In genomic region chr19:57136228-57136627, GRCm38 (mm10) we compare ENCODE assay signal across 8 mouse cellular contexts.
A peak's percentile ranks its signal among the peaks of the same experiment; 100 is the strongest.
DNase-seq lines count a peak whose midpoint lies in the region; ATAC-seq and TF ChIP-seq lines count a peak whose summit lies in the region.

No protein-coding gene starts in this region.

- H3K27me3 ChIP-seq in intestine, embryonic 14.5 days (replicated peaks; ENCODE audit: control insufficient read depth, insufficient read depth, low read length), result no peaks in the 10 kb centered on the region
- no peaks in the 10 kb centered on the region for H3K27me3 ChIP-seq in intestine, embryonic 15.5 days (replicated peaks)
- no peaks in the 10 kb centered on the region for H3K27me3 ChIP-seq in heart, adult 2 months (ENCODE audit: control insufficient read depth, insufficient read depth, low read length)
- H3K27me3 ChIP-seq in midbrain, embryonic 11.5 days (ENCODE audit: control insufficient read depth, insufficient read depth, low read length), result no peaks in the 10 kb centered on the region
- no peaks in the 10 kb centered on the region for H3K27me3 ChIP-seq in splenic B cell, adult 2 months (ENCODE audit: control insufficient read depth, insufficient read depth, low read length, poor library complexity, severe bottlenecking)

- no peaks in the 10 kb centered on the region for H3K9me3 ChIP-seq in intestine, embryonic 14.5 days (ENCODE audit: control insufficient read depth, low read length)
- H3K9me3 ChIP-seq in intestine, embryonic 15.5 days, result no peaks in the 10 kb centered on the region
- H3K9me3 ChIP-seq in midbrain, embryonic 11.5 days (ENCODE audit: control insufficient read depth, low read length), result no peaks in the 10 kb centered on the region

- no peak for ATAC-seq in intestine, embryonic 14.5 days (replicated peaks; ENCODE audit: low FRiP score, low TSS enrichment, low read depth)
- no peak for ATAC-seq in intestine, embryonic 15.5 days
- ATAC-seq in common myeloid progenitor, adult 5-6 weeks (replicated peaks; ENCODE audit: low read depth, poor library complexity, severe bottlenecking), result peak; percentile 59
- ATAC-seq in midbrain, embryonic 11.5 days (ENCODE audit: low FRiP score), result peak; percentile 47; the same call in 1 of the 2 replicates

- TF ChIP-seq EP300 in heart, adult 2 months (IDR thresholded peaks at IDR 0.05; ENCODE audit: insufficient read depth, low read depth, low read length), result 0 out of 2 replicates have a peak, but pooled peaks have one; percentile 31

- peak; percentile 74 for DNase-seq in intestine, embryonic 14.5 days (ENCODE audit: low spot score)
- DNase-seq in ZHBTc4 (ENCODE audit: low read depth, low spot score), result peak; percentile 70
- DNase-seq in heart, adult 2 months, result peak; percentile 61 to 68
- peak; percentile 77 to 84 for DNase-seq in kidney, postnatal 4 days
- peak; percentile 97 for DNase-seq in midbrain, embryonic 11.5 days (ENCODE audit: low spot score, missing footprints)
- DNase-seq in splenic B cell, adult 2 months (ENCODE audit: low read depth, low spot score), result peak; percentile 92

- H3K79me2 ChIP-seq in heart, adult 2 months (replicated peaks; ENCODE audit: control insufficient read depth, insufficient read depth, low read length), result 0 out of 2 replicates have a peak, but pooled peaks cover 2% of the 10 kb centered on the region

- peaks cover 12% of the 10 kb centered on the region for H3K4me1 ChIP-seq in intestine, embryonic 14.5 days (replicated peaks; ENCODE audit: control insufficient read depth, insufficient read depth, low read length)
- peaks cover 16% of the 10 kb centered on the region for H3K4me1 ChIP-seq in intestine, embryonic 15.5 days (replicated peaks)
- peaks cover 13% of the 10 kb centered on the region for H3K4me1 ChIP-seq in heart, adult 2 months (ENCODE audit: control insufficient read depth, insufficient read depth, low read length)
- no peaks in the 10 kb centered on the region; the same call in 1 of the 2 replicates for H3K4me1 ChIP-seq in midbrain, embryonic 11.5 days (ENCODE audit: control insufficient read depth, insufficient read depth, low read length)

- H3K4me3 ChIP-seq in intestine, embryonic 14.5 days (ENCODE audit: low read depth, low read length), result no peak overlapping the region
- no peak overlapping the region for H3K4me3 ChIP-seq in intestine, embryonic 15.5 days (replicated peaks)
- H3K4me3 ChIP-seq in heart, adult 2 months, result no peak overlapping the region
- no peak overlapping the region for H3K4me3 ChIP-seq in midbrain, embryonic 11.5 days (ENCODE audit: low read depth, low read length)

- intact Hi-C loops in heart, adult 2 months (cut with DNase I), result loop anchor here (1.0 to 5.0 kb wide), 2 partner anchors 70 to 214 kb away; no protein-coding TSS in a partner anchor

- peak; percentile 83 for TF ChIP-seq CTCF in heart, adult 2 months (IDR thresholded peaks at IDR 0.05)

- no peaks in the 10 kb centered on the region for H3K36me3 ChIP-seq in intestine, embryonic 14.5 days (ENCODE audit: control insufficient read depth, insufficient read depth, low read length)
- no peaks in the 10 kb centered on the region for H3K36me3 ChIP-seq in intestine, embryonic 15.5 days
- H3K36me3 ChIP-seq in heart, adult 2 months (ENCODE audit: control insufficient read depth, insufficient read depth, low read length), result peaks cover under 1% of the 10 kb centered on the region; the same call in 1 of the 2 replicates
- H3K36me3 ChIP-seq in midbrain, embryonic 11.5 days (ENCODE audit: control insufficient read depth, insufficient read depth, low read length), result no peaks in the 10 kb centered on the region
- no peaks in the 10 kb centered on the region for H3K36me3 ChIP-seq in splenic B cell, adult 2 months (ENCODE audit: control insufficient read depth, insufficient read depth, low read length, poor library complexity, severe bottlenecking)

- WGBS in intestine, embryonic 14.5 days, result 52% methylated on average over 7 of the region's 7 CpGs
- WGBS in intestine, embryonic 15.5 days, result 58% methylated on average over 7 of the region's 7 CpGs
- 58% methylated on average over 7 of the region's 7 CpGs for WGBS in heart, adult 2 months
- 35% methylated on average over 7 of the region's 7 CpGs for WGBS in midbrain, embryonic 11.5 days

- no peak for TF ChIP-seq POLR2A in heart, adult 2 months (IDR thresholded peaks at IDR 0.05; ENCODE audit: insufficient read depth, low read depth, low read length)

- H3K9ac ChIP-seq in intestine, embryonic 14.5 days (ENCODE audit: low read length), result no peak overlapping the region
- no peak overlapping the region for H3K9ac ChIP-seq in intestine, embryonic 15.5 days
- H3K9ac ChIP-seq in heart, adult 2 months (ENCODE audit: low read depth, low read length), result no peak overlapping the region
- H3K9ac ChIP-seq in midbrain, embryonic 11.5 days (ENCODE audit: low read length), result no peak overlapping the region

- H3K4me2 ChIP-seq in intestine, embryonic 14.5 days (ENCODE audit: low read length), result no peak overlapping the region
- H3K4me2 ChIP-seq in intestine, embryonic 15.5 days (replicated peaks), result no peak overlapping the region
- H3K4me2 ChIP-seq in midbrain, embryonic 11.5 days, result no peak overlapping the region

- H3K27ac ChIP-seq in intestine, embryonic 14.5 days (ENCODE audit: low read depth), result no peak overlapping the region
- H3K27ac ChIP-seq in intestine, embryonic 15.5 days, result no peak overlapping the region
- H3K27ac ChIP-seq in heart, adult 2 months, result peak overlapping the region; percentile 33; the same call in 1 of the 2 replicates
- H3K27ac ChIP-seq in midbrain, embryonic 11.5 days (ENCODE audit: low read depth, low read length), result no peak overlapping the region

Comparison
In these comparisons a context has a peak if more than half of its experiments do, and no peak if none do; other contexts are left out.
1. ATAC-seq: peak in common myeloid progenitor, adult 5-6 weeks (single experiment) and midbrain, embryonic 11.5 days (single experiment); none in intestine, embryonic 14.5 days (single experiment) and intestine, embryonic 15.5 days (single experiment).
2. Peak in every context shown above with its lines, with median percentiles within 50 percentile points of each other: DNase-seq.